Mouse (Mus musculus) midbrain, embryonic 12.5 days (tissue): Measurements from ENCODE around the gene Fam135a. TPM values are rescaled to one million over a fixed set of nuclear protein-coding genes. Genes with fewer than 3 reads are reported as not detected.

Experiments
- ATAC-seq: fragments of 200-750 bp; cut with Nextera tagmentation; 2 replicates; pipeline ENCODE4 v1.8.0; 2017; ENCODE audit warnings: low read depth, moderate TSS enrichment, moderate library complexity; ENCODE audit not compliant: low FRiP score
- H3K27ac ChIP-seq: fragments of 300-500 bp; sonication (generic); replicated peaks from 2 replicates; pipeline ENCODE4 v1.5.1; 2016; ENCODE audit warnings: mild to moderate bottlenecking
- H3K27me3 ChIP-seq: fragments of 300-500 bp; sonication (generic); 2 replicates; pipeline ENCODE4 v1.6.1; 2016; ENCODE audit warnings: mild to moderate bottlenecking
- H3K36me3 ChIP-seq: fragments of 300-500 bp; sonication (generic); 2 replicates; pipeline ENCODE4 v1.6.1; 2016
- H3K4me1 ChIP-seq: fragments of 300-500 bp; sonication (generic); 2 replicates; pipeline ENCODE4 v1.6.1; 2016
- H3K4me2 ChIP-seq: fragments of 300-500 bp; sonication (generic); replicated peaks from 2 replicates; pipeline ENCODE4 v1.6.1; 2016; ENCODE audit warnings: mild to moderate bottlenecking, moderate library complexity
- H3K4me3 ChIP-seq: fragments of 300-500 bp; sonication (generic); 2 replicates; pipeline ENCODE4 v1.5.1; 2016; ENCODE audit warnings: mild to moderate bottlenecking
- H3K9ac ChIP-seq: fragments of 300-500 bp; sonication (generic); replicated peaks from 2 replicates; pipeline ENCODE4 v1.6.1; 2016; ENCODE audit warnings: mild to moderate bottlenecking, moderate library complexity
- H3K9me3 ChIP-seq: fragments of 300-500 bp; sonication (generic); 2 replicates; pipeline ENCODE4 v1.6.1; 2016; ENCODE audit warnings: mild to moderate bottlenecking
- WGBS: fragments of 180-500 bp; shearing (Covaris S2); methylation state at CpG from one replicate; pipeline ENCODE4 v1.1.7; 2016; 5-methylcytosine and 5-hydroxymethylcytosine counted together
- polyA plus RNA-seq: library from polyadenylated mRNA; unstranded; fragments of >200 nt; fragmentation: Nextera tagmentation; extraction: Ambion mirVana; gene quantifications from 2 replicates; pipeline ENCODE4 v1.2.1, GENCODE M21; 2016

Fam135a gene
- polyA plus RNA-seq, 1 experiment from 2014 or later = 51.1 TPM

GRCm38 (mm10) chr1:24055706-24056105 is 44.4 kb downstream of the Fam135a start:
- Histone ChIP-seq H3K36me3 (peaks cover 17% of the 10 kb centered on the region), H3K4me1 (no peaks in the 10 kb centered on the region)
- 92% methylated on average over 14 of the region's 14 CpGs for WGBS

GRCm38 (mm10) chr1:24046730-24047510 is 53.2 kb downstream of the Fam135a start:
- ATAC-seq = no peak
- no peaks in the 10 kb centered on the region for H3K4me1 ChIP-seq
- no peaks in the 10 kb centered on the region for H3K27me3 ChIP-seq
- no peak overlapping the region for H3K9ac ChIP-seq
- H3K27ac ChIP-seq = no peak overlapping the region
- H3K9me3 ChIP-seq = no peaks in the 10 kb centered on the region
- H3K4me3 ChIP-seq = no peak overlapping the region
- H3K36me3 ChIP-seq = peaks cover 11% of the 10 kb centered on the region
- no peak overlapping the region for H3K4me2 ChIP-seq
- 79% methylated on average over 6 of the region's 6 CpGs for WGBS

More at GRCm38 (mm10) chr1:24055706-24056105, 44.4 kb downstream of the Fam135a start:
- Histone ChIP-seq H3K27me3 (no peaks in the 10 kb centered on the region), H3K27ac (no peak overlapping the region), H3K9me3 (no peaks in the 10 kb centered on the region), H3K4me3 (no peak overlapping the region), H3K9ac (no peak overlapping the region), H3K4me2 (no peak overlapping the region)
- ATAC-seq = no peak

GRCm38 (mm10) chr1:24045627-24046026 is 54.5 kb downstream of the Fam135a start:
- Histone ChIP-seq H3K4me1 (no peaks in the 10 kb centered on the region), H3K27me3 (no peaks in the 10 kb centered on the region), H3K4me3 (no peak overlapping the region), H3K4me2 (no peak overlapping the region), H3K9ac (no peak overlapping the region), H3K36me3 (peaks cover 5% of the 10 kb centered on the region; the same call in 1 of the 2 replicates), H3K9me3 (no peaks in the 10 kb centered on the region), H3K27ac (no peak overlapping the region)
- ATAC-seq = no peak
- WGBS = 77% methylated on average over 5 of the region's 5 CpGs

GRCm38 (mm10) chr1:24043007-24043406 is 57.1 kb downstream of the Fam135a start:
- WGBS = 47% methylated on average over 5 of the region's 5 CpGs
- Histone ChIP-seq H3K27ac (no peak overlapping the region), H3K9ac (no peak overlapping the region), H3K4me2 (no peak overlapping the region), H3K4me3 (no peak overlapping the region), H3K27me3 (no peaks in the 10 kb centered on the region), H3K36me3 (peaks cover 6% of the 10 kb centered on the region; the same call in 1 of the 2 replicates), H3K4me1 (no peaks in the 10 kb centered on the region), H3K9me3 (no peaks in the 10 kb centered on the region)
- peak; percentile 72; the same call in 1 of the 2 replicates for ATAC-seq

- H3K27me3 ChIP-seq = no peaks in the 10 kb centered on the region
- no peaks in the 10 kb centered on the region for H3K9me3 ChIP-seq
- ATAC-seq = no peak
- WGBS = 87% methylated on average over 2 of the region's 2 CpGs
- H3K4me1 ChIP-seq = no peaks in the 10 kb centered on the region
- H3K4me2 ChIP-seq = no peak overlapping the region
- no peak overlapping the region for H3K27ac ChIP-seq
- peaks cover 23% of the 10 kb centered on the region; the same call in 1 of the 2 replicates for H3K36me3 ChIP-seq
- no peak overlapping the region for H3K9ac ChIP-seq
- no peak overlapping the region for H3K4me3 ChIP-seq
These were observed 66.2 kb downstream of the Fam135a start for GRCm38 (mm10) chr1:24033759-24034423.

- no peak for ATAC-seq
These were observed 89.3 kb downstream of the Fam135a start for GRCm38 (mm10) chr1:24010821-24011220.

GRCm38 (mm10) chr1:24010016-24010415 is 90.1 kb downstream of the Fam135a start:
- no peaks in the 10 kb centered on the region for H3K27me3 ChIP-seq
- 93% methylated on average over 6 of the region's 6 CpGs for WGBS

More at GRCm38 (mm10) chr1:24010821-24011220, 89.3 kb downstream of the Fam135a start:
- Histone ChIP-seq H3K27me3 (no peaks in the 10 kb centered on the region), H3K4me1 (no peaks in the 10 kb centered on the region), H3K27ac (no peak overlapping the region), H3K9me3 (no peaks in the 10 kb centered on the region), H3K4me3 (no peak overlapping the region), H3K4me2 (no peak overlapping the region), H3K36me3 (peaks cover 18% of the 10 kb centered on the region), H3K9ac (no peak overlapping the region)
- WGBS = 94% methylated on average over 6 of the region's 6 CpGs

GRCm38 (mm10) chr1:24007621-24008020 is 92.5 kb downstream of the Fam135a start:
- no peak for ATAC-seq
- WGBS = 86% methylated on average over 8 of the region's 8 CpGs
- no peak overlapping the region for H3K4me2 ChIP-seq
- no peak overlapping the region for H3K9ac ChIP-seq
- H3K27ac ChIP-seq = no peak overlapping the region
- 0 out of 2 replicates have a peak, but pooled peaks cover 3% of the 10 kb centered on the region for H3K36me3 ChIP-seq
- H3K4me1 ChIP-seq = peaks cover 6% of the 10 kb centered on the region; the same call in 1 of the 2 replicates
- no peaks in the 10 kb centered on the region for H3K9me3 ChIP-seq
- no peak overlapping the region for H3K4me3 ChIP-seq
- H3K27me3 ChIP-seq = no peaks in the 10 kb centered on the region

More at GRCm38 (mm10) chr1:24010016-24010415, 90.1 kb downstream of the Fam135a start:
- Histone ChIP-seq H3K9ac (no peak overlapping the region), H3K9me3 (no peaks in the 10 kb centered on the region), H3K27ac (no peak overlapping the region), H3K4me3 (no peak overlapping the region), H3K4me1 (no peaks in the 10 kb centered on the region), H3K36me3 (peaks cover 18% of the 10 kb centered on the region), H3K4me2 (no peak overlapping the region)
- ATAC-seq = no peak

- Histone ChIP-seq H3K9me3 (no peaks in the 10 kb centered on the region), H3K9ac (peak within 1 kb of the TSS; percentile 69), H3K27me3 (no peaks in the 10 kb centered on the region), H3K36me3 (0 out of 2 replicates have a peak, but pooled peaks cover 4% of the 10 kb centered on the region), H3K4me1 (peaks cover 6% of the 10 kb centered on the region; the same call in 1 of the 2 replicates), H3K27ac (peak within 1 kb of the TSS; percentile 84), H3K4me3 (peak within 1 kb of the TSS; percentile 53), H3K4me2 (peak within 1 kb of the TSS; percentile 61)
- 2% methylated on average over 47 of the region's 47 CpGs for WGBS
- peak; percentile 97 for ATAC-seq
These were observed 94.9 kb downstream of the Fam135a start, which contains the start of gene Sdhaf4 for GRCm38 (mm10) chr1:24005070-24005804. Gene Sdhaf4, minus strand, starts transcription at chr1:24005656.

- peaks cover 33% of the 10 kb centered on the region for H3K36me3 ChIP-seq
- H3K27me3 ChIP-seq = no peaks in the 10 kb centered on the region
- no peak for ATAC-seq
- H3K4me3 ChIP-seq = no peak overlapping the region
- no peak overlapping the region for H3K4me2 ChIP-seq
- H3K9me3 ChIP-seq = no peaks in the 10 kb centered on the region
- H3K4me1 ChIP-seq = peaks cover under 1% of the 10 kb centered on the region; the same call in 1 of the 2 replicates
- WGBS = 94% methylated on average over 5 of the region's 5 CpGs
- H3K27ac ChIP-seq = no peak overlapping the region
- no peak overlapping the region for H3K9ac ChIP-seq
These were observed 100.8 kb downstream of the Fam135a start for GRCm38 (mm10) chr1:23999318-23999717.

- Histone ChIP-seq H3K4me1 (no peaks in the 10 kb centered on the region), H3K9me3 (no peaks in the 10 kb centered on the region), H3K9ac (no peak overlapping the region), H3K36me3 (peaks cover 33% of the 10 kb centered on the region), H3K27ac (no peak overlapping the region), H3K4me3 (no peak overlapping the region), H3K27me3 (no peaks in the 10 kb centered on the region), H3K4me2 (no peak overlapping the region)
- 95% methylated on average over 7 of the region's 7 CpGs for WGBS
- no peak for ATAC-seq
These were observed 101.3 kb downstream of the Fam135a start for GRCm38 (mm10) chr1:23998866-23999265.
